Mouse (Mus musculus) neural tube, embryonic 10.5 days (tissue): ENCODE results near the gene Glis1.

Source experiments
- DNase-seq: peaks from one replicate; pipeline ENCODE4 v3.0.0-alpha.2; 2017; ENCODE audit warnings: low spot score; ENCODE audit errors: extremely low spot score

The Glis1 gene

GRCm38 (mm10) chr4:107515626-107516025, 81.2 kb downstream of the Glis1 start:
- no peak for DNase-seq

GRCm38 (mm10) chr4:107518766-107519165, 84.4 kb downstream of the Glis1 start:
- DNase-seq: no peak

GRCm38 (mm10) chr4:107520071-107520470, 85.7 kb downstream of the Glis1 start:
- DNase-seq: no peak

- no peak for DNase-seq
Measured at GRCm38 (mm10) chr4:107520816-107521215, 86.4 kb downstream of the Glis1 start.

- DNase-seq: no peak
Measured at GRCm38 (mm10) chr4:107523607-107524151, 89.3 kb downstream of the Glis1 start.

- DNase-seq: no peak
Measured at GRCm38 (mm10) chr4:107535126-107535525, 100.7 kb downstream of the Glis1 start.

GRCm38 (mm10) chr4:107538116-107538515, 103.7 kb downstream of the Glis1 start:
- DNase-seq: peak; percentile 70

- no peak for DNase-seq
Measured at GRCm38 (mm10) chr4:107538561-107538960, 104.2 kb downstream of the Glis1 start.

GRCm38 (mm10) chr4:107539021-107539420, 104.6 kb downstream of the Glis1 start:
- DNase-seq: no peak

GRCm38 (mm10) chr4:107541821-107542220, 107.4 kb downstream of the Glis1 start:
- DNase-seq: no peak

GRCm38 (mm10) chr4:107544843-107545242, 110.5 kb downstream of the Glis1 start:
- DNase-seq: no peak

GRCm38 (mm10) chr4:107545726-107546125, 111.3 kb downstream of the Glis1 start:
- no peak for DNase-seq

GRCm38 (mm10) chr4:107546525-107546924, 112.1 kb downstream of the Glis1 start:
- no peak for DNase-seq

GRCm38 (mm10) chr4:107550096-107550495, 115.7 kb downstream of the Glis1 start:
- DNase-seq: no peak

- no peak for DNase-seq
Measured at GRCm38 (mm10) chr4:107550546-107550945, 116.2 kb downstream of the Glis1 start.

- DNase-seq: no peak
Measured at GRCm38 (mm10) chr4:107552696-107553095, 118.3 kb downstream of the Glis1 start.

- DNase-seq: no peak
Measured at GRCm38 (mm10) chr4:107553774-107554173, 119.4 kb downstream of the Glis1 start.

GRCm38 (mm10) chr4:107558801-107559200, 124.4 kb downstream of the Glis1 start:
- no peak for DNase-seq

- DNase-seq: no peak
Measured at GRCm38 (mm10) chr4:107561056-107561455, 126.7 kb downstream of the Glis1 start.

GRCm38 (mm10) chr4:107568159-107568558, 133.8 kb downstream of the Glis1 start:
- DNase-seq: no peak

- DNase-seq: no peak
Measured at GRCm38 (mm10) chr4:107568881-107569443, 134.6 kb downstream of the Glis1 start.

GRCm38 (mm10) chr4:107570329-107571014, 136.1 kb downstream of the Glis1 start:
- peak; percentile 40 for DNase-seq

- DNase-seq: no peak
Measured at GRCm38 (mm10) chr4:107575781-107576180, 141.4 kb downstream of the Glis1 start.
